Mouse (Mus musculus): ENCODE results near the gene Cnep1r1. TPM values are rescaled to one million over a fixed set of nuclear protein-coding genes. Genes with fewer than 3 reads are reported as not detected.

Cnep1r1 gene
- polyA plus RNA-seq, 1 experiment: 17.2 TPM

DNA sequence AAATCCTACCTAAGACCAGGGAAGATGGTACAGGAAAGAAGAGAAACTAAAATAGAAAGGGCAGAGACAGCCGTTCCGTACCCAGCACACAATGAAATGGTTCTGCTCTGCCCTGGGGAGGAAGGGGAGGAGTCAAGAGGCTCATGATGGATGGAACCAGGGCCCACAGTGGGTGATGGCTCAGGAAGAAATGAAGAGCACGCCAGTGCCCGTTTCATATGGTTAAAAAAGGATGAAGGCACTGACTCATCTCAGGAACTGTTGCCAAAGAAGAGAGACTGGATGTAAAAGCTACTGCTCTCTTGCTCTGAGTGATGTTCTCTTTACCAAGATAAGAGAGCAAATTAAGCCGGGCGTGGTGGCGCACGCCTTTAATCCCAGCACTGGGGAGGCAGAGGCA is 58.7 kb downstream of the Cnep1r1 start:
- Histone ChIP-seq H3K79me2 (ENCODE audit: control insufficient read depth, insufficient read depth) (no peaks in the 10 kb centered on the region), H3ac (ENCODE audit: control insufficient read depth, insufficient read length) (no peak overlapping the region), H3K4me3 (no peak overlapping the region), H3K36me3 (ENCODE audit: control insufficient read depth, insufficient read depth) (no peaks in the 10 kb centered on the region), H3K27me3 (ENCODE audit: control insufficient read depth, insufficient read depth, insufficient read length) (no peaks in the 10 kb centered on the region), H3K4me2 (ENCODE audit: low read depth) (no peak overlapping the region)
- no peak for TF ChIP-seq MYOG (IDR thresholded peaks at IDR 0.05; ENCODE audit: control insufficient read depth in 1 of 3, insufficient read depth in 1 of 3, insufficient read length in 2 of 3, low read depth in 2 of 3)
- no peak for TF ChIP-seq MYOD1 (IDR thresholded peaks at IDR 0.05; ENCODE audit: control insufficient read depth in 1 of 3, insufficient read length in 2 of 3, low read depth in 2 of 3)
- TF ChIP-seq CEBPB (IDR thresholded peaks at IDR 0.05; ENCODE audit: insufficient read depth, poor library complexity, severe bottlenecking): no peak
- TF ChIP-seq TCF3 (IDR thresholded peaks at IDR 0.05; ENCODE audit: insufficient read length, low read depth): no peak
- no peak for TF ChIP-seq USF1 (IDR thresholded peaks at IDR 0.05; ENCODE audit: low read depth)
- no peak for TF ChIP-seq E2F4 (IDR thresholded peaks at IDR 0.05; ENCODE audit: insufficient read depth)
- no peak for TF ChIP-seq REST (IDR thresholded peaks at IDR 0.05; ENCODE audit: insufficient read depth, insufficient read length)
- TF ChIP-seq SRF (IDR thresholded peaks at IDR 0.05; ENCODE audit: control insufficient read depth, insufficient read length, low read depth): no peak
- TF ChIP-seq POLR2AphosphoS2 (IDR thresholded peaks at IDR 0.05; ENCODE audit: insufficient read length, low read depth): no peak
- no peak for TF ChIP-seq TCF12 (IDR thresholded peaks at IDR 0.05; ENCODE audit: insufficient read depth, poor library complexity, severe bottlenecking)
- TF ChIP-seq POLR2A (IDR thresholded peaks at IDR 0.05; ENCODE audit: insufficient read length, low read depth): no peak
- TF ChIP-seq MAX (IDR thresholded peaks at IDR 0.05; ENCODE audit: low read depth): no peak

DNA sequence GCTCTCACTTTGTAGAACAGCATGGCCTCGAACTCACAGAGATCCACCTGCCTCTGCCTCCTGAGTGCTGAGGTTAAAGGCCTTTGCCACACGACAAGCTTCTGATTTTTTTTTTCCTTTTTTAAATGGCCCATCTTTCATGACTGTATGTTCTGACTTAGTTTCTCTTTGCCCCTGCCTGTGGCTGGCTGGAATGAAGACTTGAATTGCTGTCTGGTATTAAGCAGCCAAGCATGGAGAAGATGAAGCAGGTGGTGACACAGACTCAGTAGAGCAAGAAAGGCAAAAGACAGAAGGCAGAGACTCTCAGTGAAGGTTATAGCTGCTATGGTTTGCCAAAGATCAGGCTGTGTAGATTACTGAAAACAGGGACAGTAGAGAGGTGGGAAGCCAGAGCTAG is 64.6 kb downstream of the Cnep1r1 start:
- TF ChIP-seq CEBPB (IDR thresholded peaks at IDR 0.05; ENCODE audit: insufficient read depth, poor library complexity, severe bottlenecking) (no peak), POLR2A (IDR thresholded peaks at IDR 0.05; ENCODE audit: insufficient read length, low read depth) (no peak), MYOG (IDR thresholded peaks at IDR 0.05; ENCODE audit: control insufficient read depth in 1 of 3, insufficient read depth in 1 of 3, insufficient read length in 2 of 3, low read depth in 2 of 3) (no peak), MAX (IDR thresholded peaks at IDR 0.05; ENCODE audit: low read depth) (no peak), MYOD1 (IDR thresholded peaks at IDR 0.05; ENCODE audit: control insufficient read depth in 1 of 3, insufficient read length in 2 of 3, low read depth in 2 of 3) (no peak), POLR2AphosphoS2 (IDR thresholded peaks at IDR 0.05; ENCODE audit: insufficient read length, low read depth) (no peak), REST (IDR thresholded peaks at IDR 0.05; ENCODE audit: insufficient read depth, insufficient read length) (no peak), E2F4 (IDR thresholded peaks at IDR 0.05; ENCODE audit: insufficient read depth) (no peak), SRF (IDR thresholded peaks at IDR 0.05; ENCODE audit: control insufficient read depth, insufficient read length, low read depth) (no peak), TCF12 (IDR thresholded peaks at IDR 0.05; ENCODE audit: insufficient read depth, poor library complexity, severe bottlenecking) (no peak), TCF3 (IDR thresholded peaks at IDR 0.05; ENCODE audit: insufficient read length, low read depth) (no peak), USF1 (IDR thresholded peaks at IDR 0.05; ENCODE audit: low read depth) (no peak)

More for the DNA sequence above, 64.6 kb downstream of the Cnep1r1 start:
- Histone ChIP-seq H3K79me2 (ENCODE audit: control insufficient read depth, insufficient read depth) (no peaks in the 10 kb centered on the region), H3K27me3 (ENCODE audit: control insufficient read depth, insufficient read depth, insufficient read length) (no peaks in the 10 kb centered on the region), H3ac (ENCODE audit: control insufficient read depth, insufficient read length) (no peak overlapping the region), H3K4me3 (no peak overlapping the region), H3K4me2 (ENCODE audit: low read depth) (no peak overlapping the region), H3K36me3 (ENCODE audit: control insufficient read depth, insufficient read depth) (no peaks in the 10 kb centered on the region)

Other genes with a start within 250 kb of the Cnep1r1 start
- gene Zfp423, start 159.2 kb upstream of the Cnep1r1 start, polyA plus RNA-seq (2012; fragmentation: generic; extraction: Trizol): 0.04 TPM
- 22.3 TPM for gene Heatr3, start 19.1 kb downstream of the Cnep1r1 start, polyA plus RNA-seq (2012; fragmentation: generic; extraction: Trizol)
- gene Tent4b, start 80.4 kb downstream of the Cnep1r1 start, polyA plus RNA-seq (2012; fragmentation: generic; extraction: Trizol): 10.7 TPM
- gene Adcy7, start 153.6 kb downstream of the Cnep1r1 start, polyA plus RNA-seq (2012; fragmentation: generic; extraction: Trizol): 72.3 TPM
- gene Brd7, start 243.4 kb downstream of the Cnep1r1 start, polyA plus RNA-seq (2012; fragmentation: generic; extraction: Trizol): 52.7 TPM